Mouse (Mus musculus) kidney, adult 2 months (tissue): ENCODE measurements around the gene Mical3.

Experiments used
- CTCF ChIP-seq: fragments of 200-500 bp; conservative IDR thresholded peaks from 2 replicates; pipeline ENCODE4 v1.5.1; 2011; ENCODE audit warnings: low read depth, mild to moderate bottlenecking, control low read depth, low read length, moderate library complexity, mixed read lengths; ENCODE audit not compliant: insufficient read depth, insufficient read length
- POLR2A ChIP-seq: fragments of 200-500 bp; IDR thresholded peaks from one replicate; pipeline ENCODE4 v1.6.1; 2011; ENCODE audit warnings: low read depth, low read length, control low read depth

DNA sequence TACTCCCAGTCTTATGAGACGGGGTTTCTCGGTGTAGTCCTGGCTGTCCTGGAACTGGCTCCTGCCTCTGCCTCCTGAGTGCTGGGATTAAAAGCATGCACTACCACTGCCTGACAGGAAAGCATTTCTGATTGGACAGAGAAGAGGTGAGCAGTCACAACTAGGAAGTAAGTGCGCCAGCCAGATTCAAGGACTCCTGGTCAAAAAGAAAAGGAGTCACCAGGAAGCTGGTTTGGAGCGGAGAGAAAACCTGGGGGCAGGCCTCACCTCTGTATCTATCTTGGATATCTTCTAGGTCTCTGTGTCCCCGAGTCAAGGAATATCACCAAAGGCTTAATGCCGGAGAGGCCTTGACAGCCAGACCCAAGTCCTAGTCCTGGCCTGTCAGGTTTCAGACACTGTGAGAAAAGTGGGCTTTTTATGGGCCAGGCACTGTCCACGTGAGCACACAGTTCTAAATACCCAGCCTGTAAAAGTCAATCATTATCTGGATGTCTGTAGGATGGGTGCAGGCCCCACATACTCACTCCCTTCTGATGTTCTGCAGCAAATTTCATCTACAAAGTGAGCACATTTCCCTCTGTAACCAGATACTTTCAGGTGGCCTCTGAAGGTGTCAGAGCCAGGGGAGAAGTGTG, 190.2 kb downstream of the Mical3 start:
- TF ChIP-seq CTCF (no peak), POLR2A (no peak)
